ENCODE assay signal across 34 mouse cellular contexts in genomic region chr12:3223352-3223751, GRCm38 (mm10).
"Had no signal": no experiment of that assay in that cellular context is flagged by ENCODE, and none has a peak within 500 bp of the region (broad histone marks: within the 10 kb centered on the region; RNA-seq: fewer than 3 reads in every experiment).

No protein-coding gene starts in this region.

- H3K4me3 ChIP-seq: heart, embryonic 12.5 days; heart, embryonic 13.5 days; heart, embryonic 15.5 days; hindbrain, embryonic 10.5 days; hindbrain, embryonic 12.5 days; hindbrain, embryonic 13.5 days; hindbrain, embryonic 15.5 days; intestine, embryonic 15.5 days; kidney, embryonic 15.5 days; layer of hippocampus, adult 2 months; left cerebral cortex, adult 2 months had no signal

- ATAC-seq: hindbrain, embryonic 16.5 days; hindbrain, postnatal 0 days; inflammation-experienced regulatory T-cells, adult 6 months; intestine, embryonic 15.5 days; intestine, embryonic 16.5 days; intestine, postnatal 0 days had no signal

- H3K9ac ChIP-seq: heart, embryonic 12.5 days; heart, embryonic 13.5 days; heart, embryonic 15.5 days; hindbrain, embryonic 12.5 days; hindbrain, embryonic 13.5 days; hindbrain, embryonic 14.5 days; hindbrain, embryonic 15.5 days; intestine, embryonic 15.5 days; kidney, embryonic 15.5 days had no signal

- H3K4me2 ChIP-seq: heart, embryonic 12.5 days; heart, embryonic 13.5 days; heart, embryonic 15.5 days; hindbrain, embryonic 12.5 days; hindbrain, embryonic 13.5 days; hindbrain, embryonic 14.5 days; hindbrain, embryonic 15.5 days; intestine, embryonic 15.5 days; kidney, embryonic 15.5 days had no signal

- H3K4me1 ChIP-seq: heart, embryonic 12.5 days; heart, embryonic 13.5 days; heart, embryonic 15.5 days; hindbrain, embryonic 10.5 days; hindbrain, embryonic 12.5 days; hindbrain, embryonic 13.5 days; hindbrain, embryonic 15.5 days; intestine, embryonic 15.5 days; kidney, embryonic 15.5 days had no signal

- H3K27me3 ChIP-seq: heart, embryonic 12.5 days; heart, embryonic 13.5 days; heart, embryonic 15.5 days; hindbrain, embryonic 12.5 days; hindbrain, embryonic 13.5 days; hindbrain, embryonic 15.5 days; intestine, embryonic 15.5 days; kidney, embryonic 15.5 days had no signal

- DNase-seq: heart, postnatal 10 days; heart, postnatal 14 days; heart, postnatal 36 days; heart, postnatal 4 days; kidney, adult 11 months; kidney, adult 18-20 months; kidney, adult 2 months; kidney, adult 8-10 months; kidney, adult 9 months; kidney, postnatal 10 days; kidney, postnatal 14 days; kidney, postnatal 25 days; kidney, postnatal 36 days; kidney, postnatal 4 days; layer of hippocampus, adult 9-11 months; layer of hippocampus, postnatal 36 days had no signal

- H3K27ac ChIP-seq: heart, embryonic 13.5 days; heart, embryonic 15.5 days; hindbrain, embryonic 10.5 days; hindbrain, embryonic 12.5 days; hindbrain, embryonic 13.5 days; hindbrain, embryonic 14.5 days; hindbrain, embryonic 15.5 days; hindbrain, postnatal 0 days; intestine, embryonic 15.5 days; kidney, embryonic 15.5 days; kidney, postnatal 0 days; layer of hippocampus, adult 2 months; left cerebral cortex, adult 2 months had no signal

- H3K36me3 ChIP-seq: heart, embryonic 12.5 days; heart, embryonic 13.5 days; heart, embryonic 15.5 days; hindbrain, embryonic 10.5 days; hindbrain, embryonic 12.5 days; hindbrain, embryonic 13.5 days; hindbrain, embryonic 15.5 days; intestine, embryonic 15.5 days; kidney, embryonic 15.5 days had no signal

- H3K9me3 ChIP-seq: heart, embryonic 12.5 days; heart, embryonic 13.5 days; heart, embryonic 15.5 days; hindbrain, embryonic 12.5 days; hindbrain, embryonic 13.5 days; hindbrain, embryonic 15.5 days; intestine, embryonic 15.5 days; kidney, embryonic 15.5 days had no signal
